Mouse (Mus musculus) MEL (cell line): ENCODE measurements around the gene Hnrnpk.

Experiments used
- CTCF ChIP-seq, 3 experiments: IDR thresholded peaks in 2 of 3; conservative IDR thresholded peaks in 1 of 3; 2 replicates each; pipeline ENCODE4 v1.5.1; 2011 to 2012; ENCODE audit warnings: low read length in 3 of 3, low read depth in 2 of 3, mild to moderate bottlenecking in 2 of 3, improper control_type of control experiment in 1 of 3, inconsistent platforms in 1 of 3, mixed read lengths in 1 of 3, moderate library complexity in 1 of 3; ENCODE audit not compliant: control insufficient read depth in 1 of 3, insufficient read depth in 1 of 3, poor library complexity in 1 of 3, severe bottlenecking in 1 of 3
- E2F4 ChIP-seq: IDR thresholded peaks from 2 replicates; pipeline ENCODE4 v1.6.1; 2011; ENCODE audit warnings: low read depth, low read length, improper control_type of control experiment, borderline replicate concordance
- KAT2A ChIP-seq: conservative IDR thresholded peaks from 2 replicates; pipeline ENCODE4 v1.6.1; 2012; ENCODE audit warnings: low read depth, low read length, improper control_type of control experiment, inconsistent platforms
- MYB ChIP-seq: IDR thresholded peaks from 2 replicates; pipeline ENCODE4 v1.6.1; 2011; ENCODE audit warnings: mild to moderate bottlenecking, low read depth, low read length, improper control_type of control experiment
- POLR2A ChIP-seq, 2 experiments: IDR thresholded peaks; 2 replicates each; pipeline ENCODE4 v1.6.1; 2011 to 2012; ENCODE audit warnings: low read length in 2 of 2, mild to moderate bottlenecking in 2 of 2, control low read depth in 1 of 2, improper control_type of control experiment in 1 of 2, low read depth in 1 of 2, moderate library complexity in 1 of 2; ENCODE audit not compliant: control insufficient read depth in 1 of 2, insufficient read depth in 1 of 2, poor library complexity in 1 of 2
- TAL1 ChIP-seq: IDR thresholded peaks from 2 replicates; pipeline ENCODE4 v1.6.1; 2012; ENCODE audit warnings: mild to moderate bottlenecking, inconsistent platforms, low read length, moderate library complexity, mixed read lengths
- TBP ChIP-seq: IDR thresholded peaks from 2 replicates; pipeline ENCODE4 v1.8.0; 2011; ENCODE audit warnings: low read depth, low read length, improper control_type of control experiment

- TF ChIP-seq CTCF (IDR thresholded peaks at IDR 0.05 in 2 of 3, conservative IDR thresholded peaks at IDR 0.05 in 1 of 3; ENCODE audit: control insufficient read depth in 1 of 3, insufficient read depth in 1 of 3, low read depth in 2 of 3, low read length in 3 of 3, poor library complexity in 1 of 3, severe bottlenecking in 1 of 3) (no peak), TAL1 (0 out of 2 replicates have a peak, but pooled peaks have one; percentile 8), POLR2A (IDR thresholded peaks at IDR 0.05; ENCODE audit: control insufficient read depth in 1 of 2, insufficient read depth in 1 of 2, low read depth in 1 of 2, low read length in 2 of 2, poor library complexity in 1 of 2) (no peak), KAT2A (no peak), E2F4 (no peak), MYB (0 out of 2 replicates have a peak, but pooled peaks have one; percentile 12), TBP (no peak)
Observed at GRCm38 (mm10) chr13:58364353-58365175, 38.6 kb downstream of the Hnrnpk start.
